Mouse (Mus musculus) Patski (cell line): ENCODE results near the gene Pnpla2. TPM values are rescaled to one million over a fixed set of nuclear protein-coding genes. Genes with fewer than 3 reads are reported as not detected.
"Not testable (repeated sequence)": the region's sequence is repeated elsewhere in the genome, so short reads cannot be mapped to it uniquely, and the experiment has no call there.

ENCODE experiments used
- ATAC-seq: fragments of 100-300 bp; one replicate; pipeline ENCODE4 v1.8.0; 2021
- CTCF ChIA-PET: fragments of 350-600 bp; sonication (Branson Sonifier 250); formaldehyde crosslinking; loops from one replicate; lab custom pipeline; 2022; ENCODE audit warnings: inconsistent platforms; lab: Charles Lee
- POLR2A ChIA-PET: fragments of 350-600 bp; sonication (Branson Sonifier 250); formaldehyde crosslinking; loops from one replicate; lab custom pipeline; 2022; ENCODE audit warnings: antibody characterized with exemption, inconsistent platforms; lab: Charles Lee
- DNase-seq: peaks from one replicate; pipeline ENCODE4 v3.0.0-alpha.2; 2011; ENCODE audit warnings: low read depth, low spot score
- H3K27me3 ChIP-seq: fragments of 371-371 bp; one replicate; pipeline ENCODE4 v1.5.1; 2021
- CTCF ChIP-seq: fragments of 100-300 bp; IDR thresholded peaks from one replicate; pipeline ENCODE4 v1.5.1; 2021
- in situ Hi-C: fragments of 300-500 bp; cut with MboI; formaldehyde crosslinking; loops from 3 replicates; pipeline ENCODE4 v1.11.1; 2018; ENCODE audit warnings: low pct_unique_long_range_greater_than_20kb, mixed read lengths
- polyA plus RNA-seq: library from polyadenylated mRNA; unstranded; gene quantifications from one replicate; pipeline ENCODE4 v1.2.3, GENCODE M21; 2021

Pnpla2 gene
- polyA plus RNA-seq, 1 experiment from 2014 or later = 90.7 TPM

DNA sequence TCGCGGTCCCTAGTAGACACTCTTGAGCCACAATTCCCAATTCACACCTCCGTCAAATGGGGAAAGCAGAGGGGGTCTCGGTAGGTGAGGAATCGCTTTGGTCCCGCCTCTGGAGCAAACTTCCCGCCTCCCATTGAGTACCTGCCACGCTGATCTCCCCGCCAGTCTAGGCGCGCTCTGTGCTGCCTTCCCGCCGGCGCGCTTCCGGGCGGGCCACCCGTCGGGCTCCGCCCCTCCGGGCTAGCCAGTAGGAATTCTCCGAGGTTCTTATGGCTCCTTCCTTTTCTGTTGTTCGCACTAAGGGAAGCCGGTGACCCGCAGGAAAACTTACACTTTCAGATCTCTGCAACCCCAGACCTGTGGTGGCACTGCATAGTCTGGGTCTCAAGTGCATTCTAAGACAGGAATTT, 11.2 kb upstream of the Pnpla2 start, which contains the start of gene Pidd1:
TSS of gene Pidd1 (minus strand) at position 198 of the 410 bp plus-strand sequence.
- in situ Hi-C loops = no loop called here
- ChIA-PET CTCF (interaction anchor here (1.2 to 1.8 kb wide), 3 partner anchors 15 to 36 kb away, joined by 3 to 6 read pairs (median 4); partner anchors contain the start of gene Cend1), POLR2A (interaction anchor here (1.4 kb wide), 2 partner anchors 25 to 33 kb away, joined by 3 to 4 read pairs; no protein-coding TSS in a partner anchor)
- H3K27me3 ChIP-seq = no peaks in the 10 kb centered on the region
- ATAC-seq (peak; percentile 59), DNase-seq (no peak)
- no peak for TF ChIP-seq CTCF

DNA sequence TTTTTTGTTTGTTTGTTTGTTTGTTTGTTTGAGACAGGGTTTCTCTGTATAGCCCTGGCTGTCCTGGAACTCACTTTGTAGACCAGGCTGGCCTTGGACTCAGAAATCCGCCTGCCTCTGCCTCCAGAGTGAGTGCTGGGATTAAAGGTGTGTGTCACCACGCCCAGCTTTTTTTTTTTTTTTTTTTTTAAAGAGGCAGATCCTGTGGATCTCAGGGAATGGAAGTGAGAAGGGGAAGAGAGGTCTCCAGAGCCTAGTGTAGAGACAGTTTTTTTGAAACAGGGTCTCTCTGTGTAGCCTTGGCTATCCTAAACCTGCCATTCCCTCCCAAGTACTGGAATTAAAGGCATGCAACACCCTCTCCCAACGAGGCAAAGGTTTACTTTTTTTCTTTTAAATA, 8.6 kb upstream of the Pnpla2 start:
- in situ Hi-C loops = not testable (repeated sequence)

DNA sequence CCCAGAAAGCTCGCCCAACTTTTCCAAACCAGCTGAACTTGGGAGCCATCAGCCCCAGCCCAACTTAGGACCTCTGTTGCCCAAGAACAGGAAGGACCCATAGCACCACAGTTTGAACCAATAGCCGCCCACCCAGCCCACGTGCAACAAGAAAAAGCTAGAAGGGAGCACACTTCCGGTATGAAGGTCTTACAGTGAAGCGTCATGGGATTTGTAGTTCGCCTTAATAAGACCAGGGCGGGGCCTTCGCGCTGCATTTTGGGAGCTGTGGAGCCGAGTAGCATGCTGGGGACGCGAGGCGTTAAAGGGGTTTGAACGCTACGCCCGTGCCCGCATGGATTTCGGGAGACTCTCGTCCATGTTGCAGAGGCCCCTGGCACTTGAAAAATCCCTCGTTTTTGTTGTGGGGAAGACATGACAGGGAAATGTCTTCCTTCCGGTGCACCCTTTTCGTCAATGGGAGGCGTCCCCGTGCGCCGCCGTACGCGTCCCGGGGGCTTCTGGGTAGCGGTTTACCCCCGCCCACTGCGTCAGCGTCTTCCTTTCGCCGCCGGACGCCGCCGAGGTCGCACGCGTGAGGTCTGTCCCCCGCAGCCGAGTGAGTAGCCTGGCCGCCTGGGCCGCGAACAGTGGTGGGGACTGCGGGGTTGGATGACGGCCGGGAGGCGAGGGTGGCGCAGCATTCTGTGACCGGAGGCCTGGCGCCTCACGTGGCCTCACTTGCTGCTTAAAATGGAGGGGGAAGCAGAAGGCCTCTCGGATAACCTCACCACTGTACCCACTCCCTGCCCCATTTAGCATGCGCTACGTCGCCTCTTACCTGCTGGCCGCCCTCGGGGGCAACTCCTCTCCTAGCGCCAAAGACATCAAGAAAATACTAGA, 7.6 kb upstream of the Pnpla2 start, which contains the start of gene Rplp2:
TSS of gene Rplp2 (plus strand) at position 261 of the 882 bp plus-strand sequence.
- ATAC-seq (peak; percentile 74), DNase-seq (no peak)
- ChIA-PET CTCF (interaction anchor here (1.4 kb wide), 1 partner anchor 39 kb away, joined by 3 read pairs; no protein-coding TSS in a partner anchor), POLR2A (interaction anchor here (0.8 to 1.1 kb wide), 2 partner anchors 9 to 21 kb away, joined by 3 read pairs; no protein-coding TSS in a partner anchor)
- in situ Hi-C loops = no loop called here
- TF ChIP-seq CTCF = no peak
- no peaks in the 10 kb centered on the region for H3K27me3 ChIP-seq

More for the DNA sequence above, 8.6 kb upstream of the Pnpla2 start:
- DNase-seq, H3K27me3 ChIP-seq, CTCF ChIA-PET, ATAC-seq: not testable (repeated sequence)
- POLR2A ChIA-PET = interaction anchor here (0.8 to 1.1 kb wide), 2 partner anchors 10 to 22 kb away, joined by 3 read pairs; no protein-coding TSS in a partner anchor

DNA sequence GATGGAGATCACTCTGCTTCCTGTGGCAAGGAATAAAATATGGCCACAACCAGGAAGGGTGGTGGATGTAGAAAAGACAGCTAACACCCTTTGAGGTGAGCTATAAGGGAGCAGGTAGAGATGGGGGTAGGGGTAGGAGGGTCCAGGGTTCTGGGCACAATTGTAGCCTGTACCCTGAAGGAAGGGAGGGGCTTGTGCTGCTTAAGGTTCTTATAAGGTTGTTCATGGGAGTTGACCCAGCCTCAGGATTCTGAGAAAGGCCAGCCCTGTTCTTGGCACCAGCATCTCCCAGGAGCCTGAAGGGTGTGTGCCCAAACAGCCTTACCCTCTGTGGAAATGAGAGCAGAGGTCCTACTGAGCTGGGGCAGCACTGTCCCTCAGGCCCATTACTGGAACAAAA, 3.1 kb upstream of the Pnpla2 start:
- DNase-seq (no peak), ATAC-seq (no peak)
- in situ Hi-C loops = loop anchor here (5.0 to 25.0 kb wide), 2 partner anchors 40 to 935 kb away; partner anchors contain the start of genes Ctsd, Gatd1 and Gm49369
- no peaks in the 10 kb centered on the region for H3K27me3 ChIP-seq
- no peak for TF ChIP-seq CTCF
- POLR2A ChIA-PET = no interaction called here
- CTCF ChIA-PET = interaction anchor here (1.3 to 3.4 kb wide), 2 partner anchors 17 to 29 kb away, joined by 3 to 11 read pairs; no protein-coding TSS in a partner anchor

DNA sequence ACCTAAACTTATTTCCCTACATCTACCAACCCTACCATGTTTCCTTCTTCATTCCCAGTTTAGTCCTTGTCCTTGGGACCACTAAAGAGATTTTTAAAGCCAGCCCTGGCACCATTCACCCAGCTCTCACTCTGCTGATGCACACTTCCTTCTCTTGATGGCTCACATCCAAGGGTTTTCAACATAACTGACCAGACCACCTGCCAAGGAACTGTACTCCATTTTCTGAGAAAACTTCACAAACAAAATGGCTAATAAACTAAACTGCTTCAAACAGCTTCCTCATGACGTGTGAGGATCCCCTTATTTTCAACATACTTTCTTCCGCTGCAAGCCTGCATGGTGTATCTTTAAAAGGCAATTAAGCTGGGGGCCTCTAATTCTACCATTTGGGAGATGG, 1.4 kb upstream of the Pnpla2 start:
- TF ChIP-seq CTCF = no peak
- in situ Hi-C loops = loop anchor here (5.0 to 25.0 kb wide), 2 partner anchors 41 to 934 kb away; partner anchors contain the start of genes Ctsd, Gatd1 and Gm49369
- ChIA-PET POLR2A (interaction anchor here (0.9 to 6.5 kb wide), 2 partner anchors 14 to 15 kb away, joined by 4 to 47 read pairs; partner anchors contain the start of gene Cd151), CTCF (interaction anchor here (1.3 to 3.4 kb wide), 2 partner anchors 15 to 17 kb away, joined by 3 to 11 read pairs; no protein-coding TSS in a partner anchor)
- H3K27me3 ChIP-seq = no peaks in the 10 kb centered on the region
- no peak for ATAC-seq
- no peak for DNase-seq

DNA sequence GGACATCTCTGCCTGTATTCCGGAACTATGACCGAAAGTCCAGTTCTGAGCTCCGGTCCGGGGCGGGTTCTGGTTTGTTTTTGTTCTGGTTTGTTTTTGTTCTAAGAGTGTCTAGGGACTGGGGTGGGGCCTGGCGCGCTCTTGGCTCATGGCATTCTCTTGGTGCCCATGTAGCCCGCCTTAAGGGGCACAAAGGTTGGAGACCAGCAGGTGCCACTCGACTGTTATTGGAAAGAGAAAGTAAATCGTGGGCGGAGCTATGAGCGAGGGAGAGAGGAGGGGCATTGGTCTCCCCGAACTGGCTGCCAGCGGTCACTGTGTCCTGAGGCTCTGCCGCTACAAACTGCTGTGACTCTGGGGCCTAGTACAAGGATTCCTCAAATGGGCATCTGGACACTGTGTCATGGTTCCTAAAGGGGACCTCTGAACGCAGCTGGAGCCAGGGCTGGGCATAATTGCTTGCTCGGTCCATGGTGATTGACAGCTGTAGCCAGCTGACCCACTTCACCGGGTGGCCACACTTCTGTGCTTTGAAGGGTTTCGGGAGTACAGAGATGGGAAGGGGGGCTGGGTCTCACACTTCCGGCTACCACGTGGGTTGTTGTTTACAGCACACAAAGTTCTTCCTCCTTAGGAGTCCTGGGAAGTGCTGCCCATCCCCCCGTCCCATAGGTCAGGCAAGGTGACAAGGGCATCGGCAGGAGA, 764 bp downstream of the Pnpla2 start:
- ChIA-PET POLR2A (interaction anchor here (1.2 to 6.5 kb wide), 5 partner anchors 9 to 24 kb away, joined by 3 to 47 read pairs (median 4); partner anchors contain the start of gene Cd151), CTCF (interaction anchor here (1.1 to 1.3 kb wide), 2 partner anchors 14 to 17 kb away, joined by 3 read pairs; no protein-coding TSS in a partner anchor)
- no peaks in the 10 kb centered on the region for H3K27me3 ChIP-seq
- in situ Hi-C loops = loop anchor here (25.0 kb wide), 1 partner anchor 932 kb away; the partner anchor contains the start of genes Ctsd and Gm49369
- DNase-seq (no peak), ATAC-seq (peak; percentile 29)
- no peak for TF ChIP-seq CTCF

DNA sequence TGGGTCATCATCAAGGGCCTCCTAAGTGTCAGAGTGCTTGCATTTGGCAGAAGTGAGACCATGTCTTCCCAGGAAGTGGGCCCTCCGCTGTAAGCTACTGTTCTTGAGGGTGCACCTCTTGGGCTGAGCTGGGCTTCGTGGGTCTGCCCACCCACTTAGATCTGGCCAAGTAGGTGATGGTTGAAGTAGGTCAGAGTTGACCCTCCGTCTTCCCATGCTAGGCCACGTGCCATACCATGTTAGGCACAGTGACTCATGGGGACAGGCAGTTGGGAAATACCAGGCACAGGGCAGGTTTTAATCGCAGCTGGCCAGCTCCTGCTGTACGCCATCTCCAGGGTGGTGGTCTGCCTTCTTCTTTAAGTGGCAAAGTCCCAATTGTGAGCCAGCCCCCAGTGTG, 1.7 kb downstream of the Pnpla2 start:
- in situ Hi-C loops = loop anchor here (25.0 kb wide), 1 partner anchor 931 kb away; the partner anchor contains the start of genes Ctsd and Gm49369
- H3K27me3 ChIP-seq = no peaks in the 10 kb centered on the region
- no peak for DNase-seq
- no peak for ATAC-seq
- TF ChIP-seq CTCF = no peak
- ChIA-PET CTCF (interaction anchor here (0.9 to 1.7 kb wide), 4 partner anchors 10 to 96 kb away, joined by 3 to 6 read pairs (median 4); partner anchors contain the start of gene Cd151), POLR2A (interaction anchor here (0.6 to 6.5 kb wide), 5 partner anchors 9 to 100 kb away, joined by 3 to 47 read pairs (median 3); partner anchors contain the start of gene Cd151)

- TF ChIP-seq CTCF = no peak
- ChIA-PET CTCF (interaction anchor here (0.9 to 1.7 kb wide), 4 partner anchors 10 to 96 kb away, joined by 3 to 6 read pairs (median 4); partner anchors contain the start of gene Cd151), POLR2A (interaction anchor here (0.6 to 6.5 kb wide), 5 partner anchors 8 to 100 kb away, joined by 3 to 47 read pairs (median 3); partner anchors contain the start of gene Cd151)
- ATAC-seq = no peak
- in situ Hi-C loops = loop anchor here (25.0 kb wide), 1 partner anchor 930 kb away; the partner anchor contains the start of genes Ctsd and Gm49369
- no peak for DNase-seq
- H3K27me3 ChIP-seq = no peaks in the 10 kb centered on the region
Measured at GRCm38 (mm10) chr7:141457236-141457635, 2.2 kb downstream of the Pnpla2 start.
